Mouse (Mus musculus) erythroblast, adult 5-6 weeks (primary cell): ENCODE measurements around the gene Gm17657. TPM values are rescaled to one million over a fixed set of nuclear protein-coding genes. Genes with fewer than 3 reads are reported as not detected.
"Not testable (repeated sequence)": the region's sequence is repeated elsewhere in the genome, so short reads cannot be mapped to it uniquely, and the experiment has no call there.

Experiments used
- ATAC-seq: replicated peaks from 2 replicates; pipeline ENCODE4 v1.8.0; 2016; ENCODE audit warnings: moderate number of reproducible peaks, mild to moderate bottlenecking, moderate TSS enrichment, inconsistent platforms; ENCODE audit not compliant: poor library complexity, low FRiP score, severe bottlenecking
- total RNA-seq, 2 experiments: library from RNA; stranded (forward) in 1 of 2; stranded (reverse) in 1 of 2; fragments of 150-400 nt in 1 of 2; fragments of 200-764, 138-1000 nt in 1 of 2; gene quantifications; 2 replicates each; pipeline versions ENCODE4 v1.2.3 to v1.2.4; 2015 to 2017; ENCODE audit warnings: low replicate concordance in 2 of 2

Gene Gm17657
- total RNA-seq, 2 experiments from 2014 or later = 2.9 TPM; not detected in 1

- ATAC-seq = no peak
Observed at GRCm38 (mm10) chr17:29551019-29551418, 1.6 kb upstream of the Gm17657 start.

GRCm38 (mm10) chr17:29548994-29549393, 444 bp downstream of the Gm17657 start:
- ATAC-seq = no peak

GRCm38 (mm10) chr17:29548494-29548893, 944 bp downstream of the Gm17657 start:
- no peak for ATAC-seq

GRCm38 (mm10) chr17:29545241-29545640, 4.2 kb downstream of the Gm17657 start:
- ATAC-seq = no peak

GRCm38 (mm10) chr17:29544064-29544463, 5.4 kb downstream of the Gm17657 start:
- no peak for ATAC-seq

GRCm38 (mm10) chr17:29542831-29543690, 6.4 kb downstream of the Gm17657 start:
- ATAC-seq = no peak

GRCm38 (mm10) chr17:29541419-29541818, 8.0 kb downstream of the Gm17657 start:
- ATAC-seq = no peak

GRCm38 (mm10) chr17:29540426-29540825, 9.0 kb downstream of the Gm17657 start:
- ATAC-seq = no peak

GRCm38 (mm10) chr17:29533866-29534265, 15.6 kb downstream of the Gm17657 start:
- ATAC-seq = no peak

GRCm38 (mm10) chr17:29531757-29532384, 17.6 kb downstream of the Gm17657 start:
- no peak for ATAC-seq

GRCm38 (mm10) chr17:29531278-29531677, 18.2 kb downstream of the Gm17657 start:
- ATAC-seq = no peak; the same call in 1 of the 2 replicates

GRCm38 (mm10) chr17:29530508-29530907, 18.9 kb downstream of the Gm17657 start:
- ATAC-seq = no peak

- no peak for ATAC-seq
Observed at GRCm38 (mm10) chr17:29528568-29529187, 20.8 kb downstream of the Gm17657 start.

GRCm38 (mm10) chr17:29525613-29526012, 23.8 kb downstream of the Gm17657 start:
- ATAC-seq = no peak

- ATAC-seq = no peak; the same call in 1 of the 2 replicates
Observed at GRCm38 (mm10) chr17:29519731-29520130, 29.7 kb downstream of the Gm17657 start.

- not testable (repeated sequence) for ATAC-seq
Observed at GRCm38 (mm10) chr17:29518665-29519064, 30.8 kb downstream of the Gm17657 start.

- ATAC-seq = peak; percentile 75
Observed at GRCm38 (mm10) chr17:29514435-29514834, 35.0 kb downstream of the Gm17657 start.

GRCm38 (mm10) chr17:29513044-29513730, 36.3 kb downstream of the Gm17657 start:
- ATAC-seq = peak; percentile 91

GRCm38 (mm10) chr17:29510691-29511090, 38.7 kb downstream of the Gm17657 start:
- no peak for ATAC-seq
